Mouse (Mus musculus) sigmoid colon, adult 10 weeks (tissue): Measurements from ENCODE around the gene Tacr1. TPM values are rescaled to one million over a fixed set of nuclear protein-coding genes. Genes with fewer than 3 reads are reported as not detected.

Experiments
- polyA plus RNA-seq: library from polyadenylated mRNA; stranded (reverse); fragments of 350-450 nt; fragmentation: Illumina TruSeq; extraction: RNeasy Lipid Tissue Mini Kit (QIAGEN cat#74804); gene quantifications from one replicate; pipeline ENCODE4 v1.2.3, GENCODE M21; 2014; ENCODE audit warnings: low read depth, low replicate concordance

Gene Tacr1
- polyA plus RNA-seq: 3.0 TPM

DNA sequence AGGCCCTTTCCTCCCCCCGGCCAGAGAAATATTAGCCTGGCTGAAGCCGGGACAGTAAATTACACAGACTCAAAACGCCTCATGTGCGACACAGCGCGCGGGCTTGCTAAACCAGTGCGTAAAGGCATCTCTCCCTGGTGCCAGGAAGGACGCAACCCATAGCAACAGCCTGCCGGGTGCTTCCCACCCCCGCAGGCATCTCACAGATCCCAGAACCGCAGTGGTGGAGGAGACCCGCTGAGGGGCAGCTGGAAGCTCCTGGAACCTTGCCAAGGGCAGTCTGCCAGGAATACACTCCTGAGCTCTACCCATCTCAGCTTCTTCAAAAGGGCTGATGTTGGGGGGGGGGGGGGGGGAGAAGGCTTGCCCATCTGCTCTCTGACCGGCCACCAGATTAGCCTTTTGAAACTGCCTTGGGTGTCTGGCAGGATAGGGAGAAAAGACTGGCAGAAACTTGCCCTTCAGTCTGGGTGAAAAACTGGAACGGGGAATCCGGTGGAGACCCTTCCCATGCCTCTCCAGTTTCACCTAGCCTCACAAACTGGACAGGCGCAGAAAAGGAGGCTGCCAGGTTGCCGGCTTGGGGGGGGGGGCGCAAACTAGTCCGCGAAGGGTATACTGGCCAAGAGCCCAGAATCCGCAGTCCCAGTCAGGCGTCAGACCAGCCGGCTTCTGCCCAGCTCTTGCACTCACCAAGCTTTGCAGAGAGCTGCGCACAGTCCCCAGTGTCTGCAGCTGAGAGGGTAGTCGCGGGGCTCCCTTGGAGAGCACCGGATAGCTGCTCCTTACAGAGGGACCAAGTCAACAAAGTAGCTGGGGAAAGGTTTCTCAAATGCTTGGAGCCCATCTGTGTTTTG lies at the start of gene Tacr1:
TSS of gene Tacr1 (plus strand) at position 740 of the 857 bp plus-strand sequence.

